Mouse (Mus musculus) T-cell, adult 2 months (primary cell): ENCODE measurements around the gene Dnajc5.

ENCODE experiments used
- DNase-seq: peaks from one replicate; pipeline ENCODE4 v3.0.0; 2022; ENCODE audit warnings: low spot score

Dnajc5 gene

DNA sequence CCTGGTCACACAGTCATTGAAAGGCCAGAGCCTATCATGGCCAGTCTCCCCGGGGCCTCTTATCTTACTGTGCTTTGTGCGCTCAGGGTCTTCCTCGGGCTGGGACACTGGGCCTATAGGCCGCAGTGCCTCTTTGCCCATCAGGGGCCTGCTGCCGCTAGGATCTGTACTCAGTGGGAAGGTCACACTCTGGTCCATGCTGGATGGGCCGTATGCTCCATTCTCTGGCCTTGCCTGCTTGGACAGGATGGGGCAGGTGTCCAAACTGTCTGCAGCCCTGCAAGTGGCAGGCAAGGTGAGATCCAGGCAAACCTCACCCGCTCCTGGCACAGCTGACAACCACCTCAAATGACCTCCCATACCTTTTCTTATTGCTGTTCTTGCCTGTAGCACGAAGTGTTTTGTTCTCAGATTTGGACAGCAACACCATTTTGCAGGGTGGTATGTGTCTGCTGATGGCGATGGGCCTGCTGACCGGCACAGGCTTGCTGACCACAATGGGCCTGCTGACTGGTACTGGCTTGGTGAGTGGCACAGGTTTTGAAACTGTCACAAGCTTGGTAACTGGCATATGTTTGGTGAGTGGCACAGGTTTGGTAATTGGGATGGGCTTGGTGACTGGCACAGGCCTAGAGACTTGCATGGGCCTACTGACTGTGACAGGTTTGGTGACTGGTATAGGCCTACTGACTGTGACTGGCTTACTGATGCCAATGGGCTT lies 68.9 kb downstream of the Dnajc5 start:
- DNase-seq: no peak

- DNase-seq: no peak
Measured at GRCm38 (mm10) chr2:181589732-181590105, 69.4 kb downstream of the Dnajc5 start.

DNA sequence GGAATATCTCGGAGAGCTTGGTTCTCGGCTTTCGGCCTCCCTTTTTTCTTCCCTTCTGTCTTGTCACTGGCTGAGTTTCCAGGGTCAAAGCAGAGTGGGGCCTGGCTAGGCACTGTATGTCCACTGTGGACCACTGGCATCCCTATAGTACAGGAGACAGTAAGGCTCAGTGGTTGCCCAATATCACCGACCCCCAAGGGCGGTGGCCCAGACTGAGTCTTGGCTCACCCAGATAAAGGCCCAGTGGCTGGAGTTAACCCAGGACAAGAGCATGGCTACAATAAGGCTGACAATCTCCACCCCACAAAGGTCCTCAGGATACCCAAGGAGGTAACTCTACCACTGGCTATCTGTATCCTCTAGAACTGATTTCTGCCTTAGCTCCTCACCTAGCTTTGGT lies 70.2 kb downstream of the Dnajc5 start:
- no peak for DNase-seq

- DNase-seq: peak; percentile 43
Measured at GRCm38 (mm10) chr2:181591528-181592085, 71.3 kb downstream of the Dnajc5 start, which contains the start of gene Prpf6. Prpf6 (plus strand) TSS chr2:181591868.

DNA sequence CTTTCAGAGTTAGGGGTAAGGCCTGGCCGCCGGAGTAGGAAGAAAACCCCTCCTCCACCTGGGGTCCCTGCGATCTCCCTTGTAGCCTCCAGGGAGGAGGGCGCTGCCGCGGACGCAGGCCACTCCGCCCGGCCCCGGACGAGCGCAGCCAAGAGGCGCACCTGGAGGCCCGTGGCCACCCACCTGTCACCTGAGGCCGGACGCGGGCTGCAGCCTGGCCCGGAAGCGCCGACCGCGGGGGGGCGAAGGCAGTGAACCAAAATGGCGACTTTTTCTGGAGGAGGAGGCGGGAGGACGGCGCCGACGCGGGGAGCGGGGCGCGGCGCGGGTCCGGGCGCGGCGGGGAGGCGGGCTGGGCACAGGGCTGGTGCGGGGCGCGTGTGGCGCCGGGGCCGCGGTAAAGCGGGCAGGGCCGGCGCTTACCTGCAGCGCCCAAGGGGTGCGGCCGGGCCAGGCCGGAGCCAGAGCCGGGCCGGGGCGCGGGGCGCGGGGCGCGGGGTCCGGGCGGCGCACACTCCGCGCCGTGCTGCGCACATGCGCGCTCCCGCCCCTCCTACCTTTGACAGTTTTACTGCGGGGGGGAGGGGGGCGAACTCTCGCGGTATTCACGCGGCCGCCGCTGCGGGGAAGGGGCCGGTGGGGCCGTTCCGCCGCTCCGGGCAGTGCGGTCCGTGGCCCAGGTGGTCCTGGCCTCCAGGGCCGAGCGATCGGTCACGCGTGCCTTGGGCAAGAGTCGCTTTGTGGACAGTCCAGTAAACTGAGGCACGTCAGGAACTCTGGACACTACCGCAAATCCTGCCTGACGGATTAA lies 72.2 kb downstream of the Dnajc5 start, which contains the start of gene Zfp512b:
Gene Zfp512b, minus strand, starts transcription at position 573 of the 811 bp plus-strand sequence.
- peak; percentile 63 for DNase-seq

DNA sequence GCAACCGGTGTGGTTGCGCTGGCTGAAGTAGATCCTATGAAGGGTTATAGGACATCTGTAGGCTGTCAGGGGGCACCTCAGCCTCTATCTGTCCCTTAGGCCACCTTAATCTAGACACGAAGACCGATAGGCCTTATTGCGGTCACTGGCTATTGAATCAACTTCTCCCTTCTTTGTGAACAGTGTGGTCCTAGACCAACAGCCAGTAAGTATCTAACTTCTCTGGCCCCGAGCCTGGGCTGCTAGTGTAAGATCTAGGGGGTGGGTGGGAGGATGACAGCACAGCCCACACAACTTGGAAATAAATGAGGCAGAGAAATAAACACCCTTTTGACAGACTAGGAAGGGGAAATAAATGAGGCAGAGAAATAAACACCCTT lies 72.7 kb downstream of the Dnajc5 start:
- DNase-seq: no peak

DNA sequence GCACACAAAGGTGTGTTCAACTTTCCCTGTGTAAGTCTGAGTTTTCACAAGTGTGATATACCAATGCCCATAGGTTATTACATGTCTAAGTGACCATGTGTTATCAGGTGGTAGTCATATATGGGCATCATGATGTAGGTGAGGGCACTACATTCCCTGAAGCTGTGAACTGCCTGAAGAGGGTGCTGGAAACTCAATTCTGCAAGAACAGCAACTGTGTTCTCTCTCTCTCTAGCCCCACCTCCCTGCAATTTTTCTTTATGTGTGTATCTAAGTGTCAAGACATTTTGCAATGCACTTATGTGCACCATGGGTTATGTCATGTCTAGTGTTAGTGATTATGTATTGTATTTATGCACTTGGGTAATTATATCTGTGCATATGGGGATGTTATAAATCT lies 73.7 kb downstream of the Dnajc5 start:
- no peak for DNase-seq

DNA sequence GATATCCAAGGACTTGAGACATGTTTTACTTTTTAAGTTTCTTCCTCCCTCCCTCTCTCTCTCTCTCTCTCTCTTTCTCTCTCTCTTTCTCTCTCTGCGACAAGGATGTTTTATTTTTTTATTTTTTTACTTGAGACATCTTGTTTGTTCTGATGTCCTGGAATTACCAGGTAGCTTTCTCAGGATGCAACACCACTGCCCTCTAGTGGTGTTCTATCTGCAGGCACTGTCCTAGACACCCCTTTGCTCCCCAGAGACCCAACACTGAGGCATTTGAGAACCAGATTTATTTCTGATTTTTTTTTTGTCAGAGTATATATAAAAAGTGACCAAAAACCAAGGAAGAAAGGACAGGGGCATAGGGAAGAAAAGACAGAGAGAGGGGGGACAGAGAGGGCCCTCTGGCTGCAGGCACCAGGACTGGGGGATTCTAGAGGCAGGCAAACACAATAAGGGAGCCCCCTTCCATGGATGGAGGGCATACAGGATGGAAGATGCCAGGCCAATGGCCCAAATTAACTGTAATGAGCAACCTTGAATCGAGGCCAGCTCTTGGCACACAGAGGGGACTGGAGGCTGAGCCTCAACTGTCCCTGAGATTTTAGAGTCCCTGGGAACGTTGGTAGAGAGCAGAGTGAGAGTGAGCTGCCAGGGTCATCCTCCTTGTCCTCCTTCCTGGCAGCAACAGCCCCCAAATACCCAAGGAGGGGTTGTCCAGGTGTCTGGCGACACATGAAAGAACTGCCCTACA lies 74.8 kb downstream of the Dnajc5 start:
- peak; percentile 52 for DNase-seq

DNA sequence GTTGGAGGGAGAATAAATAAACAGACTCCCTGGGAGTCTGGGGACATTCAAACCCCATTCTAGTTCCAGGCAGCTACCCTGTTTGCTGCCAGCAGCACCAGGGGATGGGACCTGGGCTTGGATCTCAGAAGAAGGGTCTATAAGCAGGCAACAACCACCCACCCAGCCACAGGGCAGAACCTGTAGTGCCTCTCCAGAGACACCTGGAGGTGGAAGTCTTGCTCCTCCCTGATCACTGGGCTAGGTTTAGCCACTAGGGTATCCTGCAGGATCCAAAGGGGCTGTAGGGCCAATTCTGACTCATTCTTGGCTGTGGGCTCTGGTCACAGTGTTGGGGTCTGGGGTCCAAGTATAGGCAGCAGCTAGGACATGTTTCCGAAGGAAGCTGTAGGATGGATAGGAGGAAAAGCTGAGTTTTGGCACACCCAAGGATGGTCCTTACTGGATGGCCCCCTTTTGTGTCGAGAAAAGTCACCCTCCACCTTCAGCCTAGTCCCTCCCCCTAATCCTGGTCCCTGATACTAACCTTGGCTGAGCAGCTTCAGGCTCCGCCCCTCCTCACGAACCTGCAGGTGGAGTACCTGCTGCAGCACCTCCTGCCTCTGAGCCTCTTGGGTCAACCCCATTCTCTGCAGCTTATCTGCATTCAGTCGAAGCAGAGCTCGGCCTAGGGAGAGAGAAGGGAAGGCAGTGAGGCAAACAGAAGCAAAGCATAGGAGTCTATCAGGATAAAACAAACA lies 76.1 kb downstream of the Dnajc5 start:
- no peak for DNase-seq

GRCm38 (mm10) chr2:181597378-181598061 lies 77.2 kb downstream of the Dnajc5 start:
- no peak for DNase-seq

GRCm38 (mm10) chr2:181598454-181599351 lies 78.4 kb downstream of the Dnajc5 start, which contains the start of gene Samd10:
Samd10 (minus strand) TSS chr2:181599212.
- peak; percentile 62 for DNase-seq

- DNase-seq: no peak
Measured at GRCm38 (mm10) chr2:181600226-181600758, 80.0 kb downstream of the Dnajc5 start.

DNA sequence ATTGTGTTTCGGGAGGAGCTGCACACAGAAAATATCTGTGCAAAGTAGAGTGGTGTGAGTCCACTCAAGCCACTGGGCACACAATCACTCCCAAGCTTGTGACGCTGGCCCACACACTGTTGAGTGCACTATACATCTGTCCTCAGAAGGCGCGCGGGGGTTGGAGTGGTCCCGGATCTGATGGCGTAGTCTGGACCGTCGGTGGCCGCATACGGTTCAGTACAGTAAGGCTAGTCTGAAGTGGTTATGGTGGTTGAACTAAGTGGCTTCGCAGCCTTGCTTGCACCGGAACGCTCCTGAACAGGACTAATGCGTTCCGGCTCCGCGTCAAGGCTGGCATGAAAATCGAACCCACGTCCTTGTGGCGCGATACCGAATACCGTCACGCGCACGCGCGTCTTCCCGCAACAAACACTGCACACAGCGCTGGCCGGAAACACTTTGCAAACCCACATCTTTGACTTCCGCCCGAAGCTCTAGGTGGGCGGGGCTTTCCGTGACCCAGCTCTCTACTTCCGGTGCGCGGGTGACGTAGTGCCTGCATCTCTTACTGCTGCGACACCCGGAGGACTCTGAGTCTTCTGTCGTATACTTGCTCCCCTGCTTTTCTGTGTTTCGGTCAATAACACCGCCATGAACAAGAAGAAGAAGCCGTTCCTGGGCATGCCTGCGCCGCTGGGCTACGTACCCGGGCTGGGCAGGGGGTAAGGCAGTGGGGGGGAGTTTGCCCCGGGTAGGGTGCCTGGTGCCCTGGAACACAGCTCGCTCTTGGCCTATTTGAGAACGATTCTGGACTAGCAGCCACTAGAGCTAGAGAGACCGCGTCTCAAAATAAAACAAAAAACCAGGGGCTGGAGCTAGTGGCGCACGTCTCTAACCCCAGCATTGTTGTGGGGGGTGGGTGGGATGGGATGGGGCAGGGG lies 80.8 kb downstream of the Dnajc5 start:
- peak; percentile 97 for DNase-seq

DNA sequence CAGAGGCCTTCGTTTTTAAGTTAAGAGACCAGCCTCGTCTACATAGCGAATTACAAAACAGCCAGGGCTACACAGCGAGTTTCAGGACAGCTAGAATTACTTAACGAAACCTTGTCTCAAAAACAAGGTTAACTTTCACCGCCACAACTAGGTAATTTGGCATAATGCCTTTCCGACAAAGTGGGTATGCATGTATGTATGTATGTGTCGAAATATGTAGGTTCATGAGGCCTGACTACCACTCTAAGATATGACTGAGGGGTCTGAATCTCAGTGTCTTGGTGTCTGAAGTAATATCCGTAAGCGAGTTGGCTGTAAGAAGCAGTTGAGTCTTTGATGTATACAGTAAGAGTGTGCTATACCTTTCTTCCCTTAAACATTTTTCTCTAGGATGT lies 81.5 kb downstream of the Dnajc5 start:
- DNase-seq: no peak

GRCm38 (mm10) chr2:181602367-181602766 lies 82.1 kb downstream of the Dnajc5 start:
- no peak for DNase-seq
